Mouse (Mus musculus): Measurements from ENCODE around the gene Rgma. TPM values are rescaled to one million over a fixed set of nuclear protein-coding genes. Genes with fewer than 3 reads are reported as not detected.

Gene Rgma
- polyA plus RNA-seq, 1 experiment from 2014 or later: 10.0 TPM

GRCm38 (mm10) chr7:73411523-73411922 is 36.2 kb downstream of the Rgma start:
- Histone ChIP-seq H3K4me2 (replicated peaks; ENCODE audit: low read depth, low read length) (no peak overlapping the region), H3K9ac (replicated peaks; ENCODE audit: low read length) (no peak overlapping the region), H3K27me3 (ENCODE audit: insufficient read depth, low read length) (no peaks in the 10 kb centered on the region), H3K4me1 (ENCODE audit: insufficient read depth, low read length) (peaks cover 13% of the 10 kb centered on the region), H3K36me3 (ENCODE audit: insufficient read depth, low read length) (peaks cover 33% of the 10 kb centered on the region), H3K9me3 (ENCODE audit: low read length) (0 out of 2 replicates have a peak, but pooled peaks cover 2% of the 10 kb centered on the region), H3K27ac (ENCODE audit: low read length) (no peak overlapping the region), H3K4me3 (ENCODE audit: low read length) (no peak overlapping the region)
- 81% methylated on average over 7 of the region's 7 CpGs for WGBS
- no peak for ATAC-seq (ENCODE audit: low FRiP score, low TSS enrichment)

GRCm38 (mm10) chr7:73411986-73412385 is 36.7 kb downstream of the Rgma start:
- Histone ChIP-seq H3K4me1 (ENCODE audit: insufficient read depth, low read length) (peaks cover 13% of the 10 kb centered on the region), H3K4me3 (ENCODE audit: low read length) (no peak overlapping the region), H3K27ac (ENCODE audit: low read length) (no peak overlapping the region), H3K4me2 (replicated peaks; ENCODE audit: low read depth, low read length) (no peak overlapping the region), H3K27me3 (ENCODE audit: insufficient read depth, low read length) (no peaks in the 10 kb centered on the region), H3K36me3 (ENCODE audit: insufficient read depth, low read length) (peaks cover 33% of the 10 kb centered on the region), H3K9me3 (ENCODE audit: low read length) (no peaks in the 10 kb centered on the region), H3K9ac (replicated peaks; ENCODE audit: low read length) (no peak overlapping the region)
- ATAC-seq (ENCODE audit: low FRiP score, low TSS enrichment): no peak
- 84% methylated on average over 4 of the region's 4 CpGs for WGBS

GRCm38 (mm10) chr7:73412419-73412818 is 37.1 kb downstream of the Rgma start:
- H3K27ac ChIP-seq (ENCODE audit: low read length): no peak overlapping the region
- H3K36me3 ChIP-seq (ENCODE audit: insufficient read depth, low read length): peaks cover 35% of the 10 kb centered on the region

GRCm38 (mm10) chr7:73414192-73414591 is 38.9 kb downstream of the Rgma start:
- Histone ChIP-seq H3K36me3 (ENCODE audit: insufficient read depth, low read length) (peaks cover 46% of the 10 kb centered on the region), H3K27ac (ENCODE audit: low read length) (no peak overlapping the region), H3K4me1 (ENCODE audit: insufficient read depth, low read length) (peaks cover 14% of the 10 kb centered on the region), H3K4me3 (ENCODE audit: low read length) (no peak overlapping the region), H3K9me3 (ENCODE audit: low read length) (no peaks in the 10 kb centered on the region), H3K4me2 (replicated peaks; ENCODE audit: low read depth, low read length) (no peak overlapping the region), H3K27me3 (ENCODE audit: insufficient read depth, low read length) (no peaks in the 10 kb centered on the region), H3K9ac (replicated peaks; ENCODE audit: low read length) (no peak overlapping the region)
- 82% methylated on average over 14 of the region's 14 CpGs for WGBS
- ATAC-seq (ENCODE audit: low FRiP score, low TSS enrichment): no peak

More at GRCm38 (mm10) chr7:73412419-73412818, 37.1 kb downstream of the Rgma start:
- Histone ChIP-seq H3K4me3 (ENCODE audit: low read length) (no peak overlapping the region), H3K27me3 (ENCODE audit: insufficient read depth, low read length) (no peaks in the 10 kb centered on the region), H3K4me2 (replicated peaks; ENCODE audit: low read depth, low read length) (no peak overlapping the region), H3K9me3 (ENCODE audit: low read length) (no peaks in the 10 kb centered on the region), H3K4me1 (ENCODE audit: insufficient read depth, low read length) (peaks cover 13% of the 10 kb centered on the region), H3K9ac (replicated peaks; ENCODE audit: low read length) (no peak overlapping the region)
- no peak for ATAC-seq (ENCODE audit: low FRiP score, low TSS enrichment)
- 72% methylated on average over 7 of the region's 7 CpGs for WGBS

GRCm38 (mm10) chr7:73419375-73419774 is 44.1 kb downstream of the Rgma start:
- Histone ChIP-seq H3K27ac (ENCODE audit: low read length) (no peak overlapping the region), H3K36me3 (ENCODE audit: insufficient read depth, low read length) (peaks cover 18% of the 10 kb centered on the region), H3K4me3 (ENCODE audit: low read length) (no peak overlapping the region), H3K27me3 (ENCODE audit: insufficient read depth, low read length) (no peaks in the 10 kb centered on the region), H3K9me3 (ENCODE audit: low read length) (no peaks in the 10 kb centered on the region), H3K4me1 (ENCODE audit: insufficient read depth, low read length) (peaks cover 21% of the 10 kb centered on the region), H3K9ac (replicated peaks; ENCODE audit: low read length) (no peak overlapping the region), H3K4me2 (replicated peaks; ENCODE audit: low read depth, low read length) (no peak overlapping the region)
- peak; percentile 17; the same call in 1 of the 2 replicates for ATAC-seq (ENCODE audit: low FRiP score, low TSS enrichment)
- WGBS: 51% methylated on average over 7 of the region's 7 CpGs

- Histone ChIP-seq H3K4me2 (replicated peaks; ENCODE audit: low read depth, low read length) (no peak overlapping the region), H3K36me3 (ENCODE audit: insufficient read depth, low read length) (peaks cover 16% of the 10 kb centered on the region), H3K4me1 (ENCODE audit: insufficient read depth, low read length) (peaks cover 21% of the 10 kb centered on the region), H3K27me3 (ENCODE audit: insufficient read depth, low read length) (no peaks in the 10 kb centered on the region), H3K27ac (ENCODE audit: low read length) (no peak overlapping the region), H3K4me3 (ENCODE audit: low read length) (no peak overlapping the region), H3K9me3 (ENCODE audit: low read length) (no peaks in the 10 kb centered on the region), H3K9ac (replicated peaks; ENCODE audit: low read length) (no peak overlapping the region)
- ATAC-seq (ENCODE audit: low FRiP score, low TSS enrichment): no peak
- 62% methylated on average over 5 of the region's 5 CpGs for WGBS
Measured at GRCm38 (mm10) chr7:73420827-73421226, 45.5 kb downstream of the Rgma start.

GRCm38 (mm10) chr7:73421278-73422015 is 46.1 kb downstream of the Rgma start:
- no peaks in the 10 kb centered on the region for H3K27me3 ChIP-seq (ENCODE audit: insufficient read depth, low read length)
- H3K4me3 ChIP-seq (ENCODE audit: low read length): no peak overlapping the region
- ATAC-seq (ENCODE audit: low FRiP score, low TSS enrichment): no peak
- H3K36me3 ChIP-seq (ENCODE audit: insufficient read depth, low read length): peaks cover 17% of the 10 kb centered on the region
- WGBS: 55% methylated on average over 9 of the region's 9 CpGs
- no peak overlapping the region for H3K4me2 ChIP-seq (replicated peaks; ENCODE audit: low read depth, low read length)
- no peaks in the 10 kb centered on the region for H3K9me3 ChIP-seq (ENCODE audit: low read length)
- peaks cover 21% of the 10 kb centered on the region for H3K4me1 ChIP-seq (ENCODE audit: insufficient read depth, low read length)
- H3K27ac ChIP-seq (ENCODE audit: low read length): no peak overlapping the region
- no peak overlapping the region for H3K9ac ChIP-seq (replicated peaks; ENCODE audit: low read length)

- H3K4me3 ChIP-seq (ENCODE audit: low read length): no peak overlapping the region
- ATAC-seq (ENCODE audit: low FRiP score, low TSS enrichment): 0 out of 2 replicates have a peak, but pooled peaks have one; percentile 11
Measured at GRCm38 (mm10) chr7:73422223-73423113, 47.2 kb downstream of the Rgma start.

GRCm38 (mm10) chr7:73423236-73423635 is 47.9 kb downstream of the Rgma start:
- Histone ChIP-seq H3K4me1 (ENCODE audit: insufficient read depth, low read length) (peaks cover 21% of the 10 kb centered on the region), H3K36me3 (ENCODE audit: insufficient read depth, low read length) (peaks cover 19% of the 10 kb centered on the region), H3K9me3 (ENCODE audit: low read length) (no peaks in the 10 kb centered on the region), H3K27me3 (ENCODE audit: insufficient read depth, low read length) (no peaks in the 10 kb centered on the region), H3K4me2 (replicated peaks; ENCODE audit: low read depth, low read length) (no peak overlapping the region), H3K4me3 (ENCODE audit: low read length) (no peak overlapping the region), H3K27ac (ENCODE audit: low read length) (no peak overlapping the region), H3K9ac (replicated peaks; ENCODE audit: low read length) (no peak overlapping the region)
- no peak for ATAC-seq (ENCODE audit: low FRiP score, low TSS enrichment)
- 75% methylated on average over 13 of the region's 13 CpGs for WGBS

More at GRCm38 (mm10) chr7:73422223-73423113, 47.2 kb downstream of the Rgma start:
- H3K9ac ChIP-seq (replicated peaks; ENCODE audit: low read length): no peak overlapping the region
- H3K4me2 ChIP-seq (replicated peaks; ENCODE audit: low read depth, low read length): no peak overlapping the region
- no peaks in the 10 kb centered on the region for H3K9me3 ChIP-seq (ENCODE audit: low read length)
- peaks cover 21% of the 10 kb centered on the region for H3K4me1 ChIP-seq (ENCODE audit: insufficient read depth, low read length)
- no peaks in the 10 kb centered on the region for H3K27me3 ChIP-seq (ENCODE audit: insufficient read depth, low read length)
- H3K27ac ChIP-seq (ENCODE audit: low read length): no peak overlapping the region
- peaks cover 19% of the 10 kb centered on the region for H3K36me3 ChIP-seq (ENCODE audit: insufficient read depth, low read length)
- 24% methylated on average over 12 of the region's 12 CpGs for WGBS

Data from kidney, embryonic 16.5 days (tissue).